7 mouse cellular contexts compared by ENCODE assay signal in genomic region chr10:18904108-18904507, GRCm38 (mm10). TPM values are rescaled to one million over a fixed set of nuclear protein-coding genes. Genes with fewer than 3 reads are reported as not detected.
DNase-seq lines count a peak whose midpoint lies in the region; ATAC-seq and TF ChIP-seq lines count a peak whose summit lies in the region.

No protein-coding gene starts in this region.

- no peak overlapping the region for H3K27ac ChIP-seq in liver, embryonic 12.5 days
- H3K27ac ChIP-seq in ES-E14 (ENCODE audit: insufficient read depth, low read depth, low read length, poor library complexity, severe bottlenecking) = no peak overlapping the region
- H3K27ac ChIP-seq in embryonic fibroblast, embryonic 13.5 days (ENCODE audit: insufficient read depth, low read length) = no peak overlapping the region
- H3K27ac ChIP-seq in limb, embryonic 14.5 days (replicated peaks; ENCODE audit: low read depth, low read length) = no peak overlapping the region

- no peak for ATAC-seq in liver, embryonic 12.5 days
- ATAC-seq in limb, embryonic 14.5 days (ENCODE audit: low FRiP score, low read depth) = no peak

- H3K27me3 ChIP-seq in liver, embryonic 12.5 days (replicated peaks) = no peaks in the 10 kb centered on the region
- no peaks in the 10 kb centered on the region for H3K27me3 ChIP-seq in limb, embryonic 14.5 days (ENCODE audit: control insufficient read depth, insufficient read depth, low read length)

- no peaks in the 10 kb centered on the region for H3K4me1 ChIP-seq in liver, embryonic 12.5 days
- H3K4me1 ChIP-seq in ES-E14 (ENCODE audit: control insufficient read depth in 2 of 2, insufficient read depth in 2 of 2, low read length in 2 of 2, poor library complexity in 1 of 2) = no peaks in the 10 kb centered on the region
- H3K4me1 ChIP-seq in embryonic fibroblast, embryonic 13.5 days (ENCODE audit: control insufficient read depth, insufficient read depth, low read length) = no peaks in the 10 kb centered on the region
- no peaks in the 10 kb centered on the region for H3K4me1 ChIP-seq in limb, embryonic 14.5 days (ENCODE audit: control insufficient read depth, insufficient read depth, low read length)

- H3K9ac ChIP-seq in liver, embryonic 12.5 days = no peak overlapping the region
- no peak overlapping the region for H3K9ac ChIP-seq in ES-E14 (ENCODE audit: insufficient read depth, low read depth, low read length, poor library complexity, severe bottlenecking)
- no peak overlapping the region for H3K9ac ChIP-seq in limb, embryonic 14.5 days (ENCODE audit: low read depth, low read length, severe bottlenecking)

- no peak overlapping the region for H3K4me3 ChIP-seq in liver, embryonic 12.5 days
- no peak overlapping the region for H3K4me3 ChIP-seq in ES-E14 (ENCODE audit: insufficient read depth in 1 of 2, low read depth in 1 of 2, low read length in 2 of 2, poor library complexity in 1 of 2, severe bottlenecking in 1 of 2)
- no peak overlapping the region for H3K4me3 ChIP-seq in embryonic fibroblast, embryonic 13.5 days (ENCODE audit: insufficient read depth, low read length)
- H3K4me3 ChIP-seq in limb, embryonic 14.5 days (replicated peaks; ENCODE audit: low read length) = no peak overlapping the region

- no peaks in the 10 kb centered on the region for H3K36me3 ChIP-seq in liver, embryonic 12.5 days
- no peaks in the 10 kb centered on the region for H3K36me3 ChIP-seq in ES-E14 (ENCODE audit: control insufficient read depth, insufficient read depth, low read length, poor library complexity, severe bottlenecking)
- no peaks in the 10 kb centered on the region for H3K36me3 ChIP-seq in limb, embryonic 14.5 days (ENCODE audit: control insufficient read depth, insufficient read depth, low read length)

- peak; percentile 74; the same call in 1 of the 2 replicates for TF ChIP-seq CTCF in embryonic fibroblast, embryonic 13.5 days (IDR thresholded peaks at IDR 0.05; ENCODE audit: borderline replicate concordance, insufficient read depth, low read length)

- no peaks in the 10 kb centered on the region for H3K9me3 ChIP-seq in liver, embryonic 12.5 days (replicated peaks)
- no peaks in the 10 kb centered on the region for H3K9me3 ChIP-seq in ES-E14 (ENCODE audit: control insufficient read depth, insufficient read depth, low read depth, low read length)
- H3K9me3 ChIP-seq in limb, embryonic 14.5 days (ENCODE audit: control insufficient read depth, low read length) = no peaks in the 10 kb centered on the region

- H3K4me2 ChIP-seq in liver, embryonic 12.5 days = no peak overlapping the region
- H3K4me2 ChIP-seq in limb, embryonic 14.5 days (replicated peaks; ENCODE audit: low read depth, low read length, severe bottlenecking) = no peak overlapping the region

- DNase-seq in liver (peak; percentile 47), ES-E14 (ENCODE audit: low read depth, low spot score) (no peak)
- peak; percentile 60 to 63 for DNase-seq in adrenal gland, postnatal 36 days
- peak; percentile 35 for DNase-seq in limb, embryonic 14.5 days (ENCODE audit: low spot score)
- peak; percentile 9 for DNase-seq in skeletal muscle tissue, adult 2 months (ENCODE audit: low read depth, low spot score)

- no peak for TF ChIP-seq POLR2A in embryonic fibroblast, embryonic 13.5 days (IDR thresholded peaks at IDR 0.05; ENCODE audit: low read depth, low read length)
- no peak for TF ChIP-seq POLR2A in limb, embryonic 14.5 days (IDR thresholded peaks at IDR 0.05; ENCODE audit: borderline replicate concordance, extremely low read depth, insufficient read depth, insufficient read length)

- in situ Hi-C loops in ES-E14 (cut with MboI; ENCODE audit: low sequenced_read_pairs in 2 of 2, unreplicated experiment in 2 of 2) = loop anchor here (10.0 to 25.0 kb wide), 3 partner anchors 139 to 329 kb away; no protein-coding TSS in a partner anchor

- 10% methylated on average over 6 of the region's 6 CpGs for WGBS in liver, embryonic 12.5 days (ENCODE audit: insufficient replicate concordance)
- 19% methylated on average over 6 of the region's 6 CpGs for WGBS in limb, embryonic 14.5 days

TF ChIP-seq in ES-E14, 5 proteins besides CTCF, POLR2A, EP300 and RAD21:
- TF ChIP-seq ZC3H11A (IDR thresholded peaks at IDR 0.05; ENCODE audit: borderline replicate concordance, low read depth, low read length) (peak; percentile 71; the same call in 1 of the 2 replicates), HCFC1 (IDR thresholded peaks at IDR 0.05; ENCODE audit: borderline replicate concordance, insufficient read depth, low read length) (no peak), MAFK (IDR thresholded peaks at IDR 0.05; ENCODE audit: insufficient read depth, low read depth, low read length) (no peak)

RNA-seq across cellular contexts. Expression of gene Perp, which starts 59.3 kb away (rescaled TPM):
- 7.1 and 7.5 TPM in 2 replicates for polyA plus RNA-seq in liver, embryonic 12.5 days (2016; fragmentation: Nextera tagmentation; extraction: Ambion mirVana)
- total RNA-seq in ES-E14 (2012; rRNA removed) = 66.8 and 90.2 TPM in 2 replicates
- total RNA-seq in adrenal gland, postnatal 36 days (2021) = 1 to 10 TPM; 2.2 to 3.2 TPM
- polyA plus RNA-seq in embryonic fibroblast, embryonic 13.5 days (2011; ENCODE audit: insufficient read length, low read depth, missing spikeins) = 10.8 and 26.4 TPM in 2 replicates
- 166 and 196 TPM in 2 replicates for polyA plus RNA-seq in limb, embryonic 14.5 days (2012; rRNA removed)
- 466 and 598 TPM in 2 replicates for polyA plus RNA-seq in limb, embryonic 14.5 days (2014; fragmentation: Nextera tagmentation; extraction: Ambion mirVana)
